Mouse (Mus musculus): ENCODE measurements around the gene Fam90a1b. TPM values are rescaled to one million over a fixed set of nuclear protein-coding genes. Genes with fewer than 3 reads are reported as not detected.
"Not testable (repeated sequence)": the region's sequence is repeated elsewhere in the genome, so short reads cannot be mapped to it uniquely, and the experiment has no call there.

Gene Fam90a1b
- polyA plus RNA-seq, 1 experiment, result not detected

GRCm38 (mm10) chrX:94365381-94365925, 1.1 kb downstream of the Fam90a1b start:
- Histone ChIP-seq H3K79me3 (ENCODE audit: low read depth) (peaks cover 19% of the 10 kb centered on the region), H3ac (ENCODE audit: control insufficient read depth, insufficient read length, low read depth) (no peak overlapping the region), H3K27me3 (ENCODE audit: control insufficient read depth, insufficient read depth, insufficient read length) (peaks cover 5% of the 10 kb centered on the region), H3K4me3 (ENCODE audit: insufficient read depth, poor library complexity, severe bottlenecking) (no peak overlapping the region), H3K36me3 (ENCODE audit: control insufficient read depth, insufficient read depth) (no peaks in the 10 kb centered on the region), H3K79me2 (ENCODE audit: control insufficient read depth, insufficient read depth) (peaks cover 25% of the 10 kb centered on the region)
- TF ChIP-seq MYOD1 (IDR thresholded peaks at IDR 0.05; ENCODE audit: control insufficient read depth, insufficient read length, low read depth), result no peak
- no peak for TF ChIP-seq CEBPB (IDR thresholded peaks at IDR 0.05; ENCODE audit: low read depth)
- TF ChIP-seq MYOG (IDR thresholded peaks at IDR 0.05; ENCODE audit: control insufficient read depth, extremely low read depth, insufficient read length), result no peak
- TF ChIP-seq USF1 (IDR thresholded peaks at IDR 0.05; ENCODE audit: low read depth), result no peak

- not testable (repeated sequence) for H3K27me3 ChIP-seq (ENCODE audit: control insufficient read depth, insufficient read depth, insufficient read length); H3K36me3 ChIP-seq (ENCODE audit: control insufficient read depth, insufficient read depth); H3K79me2 ChIP-seq (ENCODE audit: control insufficient read depth, insufficient read depth); H3ac ChIP-seq (ENCODE audit: control insufficient read depth, insufficient read length, low read depth); H3K79me3 ChIP-seq (ENCODE audit: low read depth); H3K4me3 ChIP-seq (ENCODE audit: insufficient read depth, poor library complexity, severe bottlenecking)
Observed at GRCm38 (mm10) chrX:94343638-94344037, 22.9 kb downstream of the Fam90a1b start.

GRCm38 (mm10) chrX:94321036-94321902, 45.3 kb downstream of the Fam90a1b start:
- H3K27me3 ChIP-seq (ENCODE audit: control insufficient read depth, insufficient read depth, insufficient read length), result peaks cover 14% of the 10 kb centered on the region
- no peaks in the 10 kb centered on the region for H3K79me3 ChIP-seq (ENCODE audit: low read depth)
- no peaks in the 10 kb centered on the region for H3K36me3 ChIP-seq (ENCODE audit: control insufficient read depth, insufficient read depth)
- TF ChIP-seq MYOD1 (IDR thresholded peaks at IDR 0.05; ENCODE audit: control insufficient read depth, insufficient read length, low read depth) (no peak), USF1 (IDR thresholded peaks at IDR 0.05; ENCODE audit: low read depth) (no peak), MAX (IDR thresholded peaks at IDR 0.05) (no peak), FOSL1 (IDR thresholded peaks at IDR 0.05; ENCODE audit: insufficient read depth, low read length, poor library complexity, severe bottlenecking) (no peak), CEBPB (IDR thresholded peaks at IDR 0.05; ENCODE audit: low read depth) (no peak), CTCF (IDR thresholded peaks at IDR 0.05; ENCODE audit: control insufficient read depth, insufficient read depth, insufficient read length) (no peak), MYOG (IDR thresholded peaks at IDR 0.05; ENCODE audit: control insufficient read depth, extremely low read depth, insufficient read length) (no peak)
- no peak overlapping the region for H3ac ChIP-seq (ENCODE audit: control insufficient read depth, insufficient read length, low read depth)
- H3K79me2 ChIP-seq (ENCODE audit: control insufficient read depth, insufficient read depth), result no peaks in the 10 kb centered on the region
- no peak overlapping the region for H3K4me3 ChIP-seq (ENCODE audit: insufficient read depth, poor library complexity, severe bottlenecking)

Small RNA genes lying within 50 kb of the gene (microRNA-seq; reads per million reads assigned to microRNA genes)
- not detected for gene Gm44477 (ENCODE audit: borderline microRNAs expressed)

Other genes starting within 250 kb of the Fam90a1b start
- 5.3 TPM for gene Zfx, start 243.1 kb downstream of the Fam90a1b start, polyA plus RNA-seq (2012; fragmentation: generic; extraction: Trizol)
- gene Eif2s3x, start 153.9 kb downstream of the Fam90a1b start, polyA plus RNA-seq (2012; fragmentation: generic; extraction: Trizol), result 68.2 TPM
- 2.4 TPM for gene Klhl15, start 132.2 kb downstream of the Fam90a1b start, polyA plus RNA-seq (2012; fragmentation: generic; extraction: Trizol)
- 37.6 TPM for gene Apoo, start 340 bp upstream of the Fam90a1b start, polyA plus RNA-seq (2012; fragmentation: generic; extraction: Trizol)
- gene Maged1, start 175.4 kb upstream of the Fam90a1b start, polyA plus RNA-seq (2012; fragmentation: generic; extraction: Trizol), result 235 TPM

All from C2C12 (cell line).